Mouse (Mus musculus) bone marrow macrophage, adult 2 months (primary cell): Measurements from ENCODE around the gene Kcnh2.

ENCODE experiments used
- CTCF ChIP-seq: IDR thresholded peaks from 2 replicates; pipeline ENCODE4 v1.5.1; 2012; ENCODE audit warnings: low read depth, mild to moderate bottlenecking, low read length, moderate library complexity
- POLR2A ChIP-seq: IDR thresholded peaks from 2 replicates; pipeline ENCODE4 v1.6.1; 2012; ENCODE audit warnings: mild to moderate bottlenecking, low read depth, low read length, borderline replicate concordance

DNA sequence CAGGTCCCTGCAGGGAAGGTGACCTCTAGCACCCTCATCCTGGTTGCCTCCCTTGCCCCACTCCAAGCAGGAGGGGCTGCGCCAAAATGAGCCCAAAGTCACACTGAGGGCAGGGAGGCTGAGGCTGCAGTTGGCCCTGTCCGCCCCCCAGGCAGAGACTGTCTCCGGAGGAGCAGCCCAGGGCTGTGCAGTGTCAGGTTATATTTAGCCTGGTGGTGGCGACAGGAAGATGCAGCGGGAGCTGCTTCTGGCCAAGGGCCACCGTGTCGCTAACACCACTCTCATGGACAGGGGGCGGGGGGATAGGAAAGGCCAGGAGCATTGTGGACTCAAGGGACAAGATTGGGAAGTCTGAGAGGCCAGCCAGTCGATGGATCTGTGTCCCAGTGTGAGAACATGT, 14.0 kb downstream of the Kcnh2 start:
- TF ChIP-seq CTCF (no peak), POLR2A (no peak)
